ENCODE assay signal across 14 mouse cellular contexts in the genomic region with DNA sequence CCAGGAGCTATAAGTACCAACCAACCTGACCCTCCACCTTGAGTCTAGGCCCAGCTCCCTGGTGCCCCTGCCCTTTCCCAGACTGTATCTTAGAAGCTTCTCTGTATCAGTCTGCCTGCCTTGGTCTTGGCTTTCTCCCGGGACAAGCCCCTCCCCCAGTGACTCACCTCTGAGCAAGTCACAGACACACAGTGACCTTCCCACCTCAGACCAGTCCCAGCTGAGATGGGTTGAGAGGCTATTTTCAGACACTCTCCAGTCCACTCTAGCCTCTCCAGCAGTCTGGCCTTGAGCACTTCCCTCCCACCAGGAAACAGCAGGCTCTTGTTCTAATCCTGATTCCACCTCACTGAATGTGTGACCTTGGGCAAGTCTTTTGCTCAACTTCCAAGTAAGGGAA. TPM values are rescaled to one million over a fixed set of nuclear protein-coding genes. Genes with fewer than 3 reads are reported as not detected.
A peak's percentile ranks its signal among the peaks of the same experiment; 100 is the strongest.
DNase-seq lines count a peak whose midpoint lies in the region; ATAC-seq and TF ChIP-seq lines count a peak whose summit lies in the region.
"Had no signal": no experiment of that assay in that cellular context is flagged by ENCODE, and none has a peak within 500 bp of the region (broad histone marks: within the 10 kb centered on the region; RNA-seq: fewer than 3 reads in every experiment).

No protein-coding gene starts in this region.

- no peak for TF ChIP-seq CTCF in Patski (IDR thresholded peaks at IDR 0.05)
- TF ChIP-seq CTCF in cerebellum, adult 2 months (IDR thresholded peaks at IDR 0.05; ENCODE audit: borderline replicate concordance, insufficient read depth, low read depth, low read length): no peak

- H3K27me3 ChIP-seq in Patski: no peaks in the 10 kb centered on the region
- H3K27me3 ChIP-seq in cerebellum, adult 2 months (ENCODE audit: control insufficient read depth, insufficient read depth, low read length): no peaks in the 10 kb centered on the region
- H3K27me3 ChIP-seq in midbrain, embryonic 10.5 days (ENCODE audit: low read depth, poor library complexity, severe bottlenecking): no peaks in the 10 kb centered on the region
- H3K27me3 ChIP-seq: hindbrain, embryonic 15.5 days; kidney, embryonic 15.5 days; liver, embryonic 15.5 days had no signal

- no peak for TF ChIP-seq POLR2A in cerebellum, adult 2 months (IDR thresholded peaks at IDR 0.05; ENCODE audit: borderline replicate concordance, insufficient read depth, low read length)

- H3K4me1 ChIP-seq in cerebellum, adult 2 months (ENCODE audit: control insufficient read depth, insufficient read depth, low read length): peaks cover 22% of the 10 kb centered on the region
- H3K4me1 ChIP-seq in midbrain, embryonic 10.5 days: peaks cover 61% of the 10 kb centered on the region

- H3K36me3 ChIP-seq in midbrain, embryonic 10.5 days: peaks cover 59% of the 10 kb centered on the region

- in situ Hi-C loops in Patski (cut with MboI; ENCODE audit: low pct_unique_long_range_greater_than_20kb): no loop called here

- no peak overlapping the region for H3K27ac ChIP-seq in cerebellum, adult 2 months (ENCODE audit: insufficient read depth, low read length)
- no peak overlapping the region for H3K27ac ChIP-seq in midbrain, embryonic 10.5 days (replicated peaks)
- H3K27ac ChIP-seq: gastrocnemius, adult 2 months; hindbrain, embryonic 15.5 days; kidney, embryonic 15.5 days; liver, embryonic 15.5 days had no signal

- peak; percentile 34 for DNase-seq in testis, postnatal 14 days (ENCODE audit: low spot score)
- DNase-seq in testis, postnatal 10 days (ENCODE audit: low spot score): no peak
- peak; percentile 59 for DNase-seq in Patski (ENCODE audit: low read depth, low spot score)
- peak; percentile 91 to 94 for DNase-seq in adrenal gland, postnatal 36 days
- peak; percentile 63 for DNase-seq in yolk sac, embryonic 10.5 days (ENCODE audit: low spot score)
- no peak for DNase-seq in cerebellum, adult 2 months
- no peak for DNase-seq in midbrain, embryonic 10.5 days (ENCODE audit: low spot score)
- DNase-seq: cerebellum, adult 11 months; gastrocnemius, adult 2 months; left cerebral cortex, postnatal 4 days had no signal

- 62% methylated on average over 1 of the region's 1 CpGs for WGBS in cerebellum, adult 2 months
- 71% methylated on average over 1 of the region's 1 CpGs for WGBS in midbrain, embryonic 10.5 days

- ATAC-seq in Patski: peak; percentile 66

- no peak overlapping the region for H3K4me3 ChIP-seq in cerebellum, adult 2 months (replicated peaks; ENCODE audit: insufficient read depth, low read depth, low read length)
- no peak overlapping the region for H3K4me3 ChIP-seq in midbrain, embryonic 10.5 days
- H3K4me3 ChIP-seq: gastrocnemius, adult 2 months; hindbrain, embryonic 15.5 days; kidney, embryonic 15.5 days; liver, embryonic 15.5 days had no signal

- H3K9me3 ChIP-seq in midbrain, embryonic 10.5 days (replicated peaks): no peaks in the 10 kb centered on the region
- H3K9me3 ChIP-seq: G1E; hindbrain, embryonic 15.5 days; kidney, embryonic 15.5 days; liver, embryonic 15.5 days had no signal

- POLR2A ChIA-PET in Patski (lab: Charles Lee): interaction anchor here (0.8 to 1.6 kb wide), 3 partner anchors 11 to 34 kb away, joined by 3 to 6 read pairs (median 6); no protein-coding TSS in a partner anchor

- CTCF ChIA-PET in Patski (lab: Charles Lee): interaction anchor here (1.8 kb wide), 1 partner anchor 10 kb away, joined by 6 read pairs; no protein-coding TSS in a partner anchor

RNA-seq across cellular contexts. Expression of gene Zfp362, which starts 12.1 kb away (rescaled TPM):
- 19.9 TPM for polyA plus RNA-seq in Patski (2021)
- 10 to 100 TPM; 26.8 TPM for total RNA-seq in adrenal gland, postnatal 36 days (2021)
- polyA plus RNA-seq in cerebellum, adult 2 months (2012; rRNA removed): 24.8 and 25.5 TPM in 2 replicates
- polyA plus RNA-seq in midbrain, embryonic 10.5 days (2016; fragmentation: Nextera tagmentation; extraction: Ambion mirVana): 36.5 and 37.9 TPM in 2 replicates

RNA-seq across cellular contexts. Expression of gene A3galt2, which starts 38.5 kb away (rescaled TPM):
- 0.04 TPM for polyA plus RNA-seq in Patski (2021)
- total RNA-seq in adrenal gland, postnatal 36 days (2021): under 1 TPM; 0.16 to 0.30 TPM
- polyA plus RNA-seq in cerebellum, adult 2 months (2012; rRNA removed): 1.9 and 2.4 TPM in 2 replicates
- polyA plus RNA-seq in midbrain, embryonic 10.5 days (2016; fragmentation: Nextera tagmentation; extraction: Ambion mirVana): 0.10 and 0.24 TPM in 2 replicates
- polyA plus RNA-seq: G1E; liver, embryonic 15.5 days had no signal

Comparison
In these comparisons a context has a peak if more than half of its experiments do, and no peak if none do; other contexts are left out.
1. DNase-seq: peak in testis, postnatal 14 days (single experiment), Patski (single experiment), adrenal gland, postnatal 36 days (2 of 2) and yolk sac, embryonic 10.5 days (single experiment); none in testis, postnatal 10 days (single experiment), cerebellum, adult 2 months (0 of 2) and midbrain, embryonic 10.5 days (single experiment).